In genomic region chr10:52368376-52368775, GRCm38 (mm10) we compare ENCODE assay signal across 26 mouse cellular contexts. TPM values are rescaled to one million over a fixed set of nuclear protein-coding genes. Genes with fewer than 3 reads are reported as not detected.
"Had no signal": no experiment of that assay in that cellular context is flagged by ENCODE, and none has a peak within 500 bp of the region (broad histone marks: within the 10 kb centered on the region; RNA-seq: fewer than 3 reads in every experiment).

No protein-coding gene starts in this region.

- DNase-seq: kidney, adult 9 months; kidney, postnatal 36 days; layer of hippocampus, adult 9-11 months; layer of hippocampus, postnatal 36 days; lung, embryonic 14.5 days; lung, postnatal 10 days; retina, postnatal 1 day; right cerebral cortex, postnatal 25 days; thymus, postnatal 4 days had no signal

- H3K27me3 ChIP-seq: limb, embryonic 15.5 days; liver, embryonic 12.5 days; megakaryocyte, embryonic 14.5 days; midbrain, embryonic 15.5 days; neural tube, embryonic 12.5 days had no signal

- H3K27ac ChIP-seq: kidney, postnatal 0 days; limb, embryonic 15.5 days; liver, embryonic 12.5 days; macrophage; midbrain, embryonic 15.5 days; neural tube, embryonic 12.5 days had no signal

- H3K36me3 ChIP-seq: limb, embryonic 15.5 days; liver, embryonic 12.5 days; midbrain, embryonic 15.5 days; neural tube, embryonic 12.5 days had no signal

- H3K9ac ChIP-seq: limb, embryonic 15.5 days; liver, embryonic 12.5 days; lung, embryonic 14.5 days; midbrain, embryonic 15.5 days; neural tube, embryonic 12.5 days had no signal

- H3K4me3 ChIP-seq: limb, embryonic 15.5 days; liver, embryonic 12.5 days; megakaryocyte, embryonic 14.5 days; midbrain, embryonic 15.5 days; neural tube, embryonic 12.5 days had no signal

- H3K4me1 ChIP-seq: limb, embryonic 15.5 days; liver, embryonic 12.5 days; midbrain, embryonic 15.5 days; neural tube, embryonic 12.5 days had no signal

RNA-seq across cellular contexts. Expression of gene Gm26741, which starts 9.8 kb away (rescaled TPM):
- total RNA-seq: layer of hippocampus, adult 18-20 months; layer of hippocampus, postnatal 36 days; left cerebral cortex, adult 8-10 months; left cerebral cortex, postnatal 25 days; monocyte, adult 5-6 weeks; neutrophil, adult 5-6 weeks had no signal
- polyA plus RNA-seq: kidney, postnatal 0 days; limb, embryonic 11.5 days; limb, embryonic 15.5 days; liver, embryonic 12.5 days; liver, embryonic 16.5 days; lung, embryonic 14.5 days; macrophage; midbrain, embryonic 11.5 days; midbrain, embryonic 15.5 days; neural tube, embryonic 12.5 days; small intestine, adult 2 months; stomach, embryonic 16.5 days had no signal

RNA-seq across cellular contexts. Expression of gene Nepn, which starts 20.4 kb away (rescaled TPM):
- total RNA-seq: layer of hippocampus, adult 18-20 months; layer of hippocampus, postnatal 36 days; left cerebral cortex, adult 8-10 months; left cerebral cortex, postnatal 25 days; monocyte, adult 5-6 weeks; neutrophil, adult 5-6 weeks had no signal
- polyA plus RNA-seq: limb, embryonic 11.5 days; limb, embryonic 15.5 days; lung, embryonic 14.5 days; macrophage; midbrain, embryonic 11.5 days; midbrain, embryonic 15.5 days; neural tube, embryonic 12.5 days; small intestine, adult 2 months had no signal
